Mouse (Mus musculus): ENCODE measurements around the gene 2410131K14Rik. TPM values are rescaled to one million over a fixed set of nuclear protein-coding genes. Genes with fewer than 3 reads are reported as not detected.

The 2410131K14Rik gene
- polyA plus RNA-seq, 1 experiment from 2014 or later, result 5.7 TPM

DNA sequence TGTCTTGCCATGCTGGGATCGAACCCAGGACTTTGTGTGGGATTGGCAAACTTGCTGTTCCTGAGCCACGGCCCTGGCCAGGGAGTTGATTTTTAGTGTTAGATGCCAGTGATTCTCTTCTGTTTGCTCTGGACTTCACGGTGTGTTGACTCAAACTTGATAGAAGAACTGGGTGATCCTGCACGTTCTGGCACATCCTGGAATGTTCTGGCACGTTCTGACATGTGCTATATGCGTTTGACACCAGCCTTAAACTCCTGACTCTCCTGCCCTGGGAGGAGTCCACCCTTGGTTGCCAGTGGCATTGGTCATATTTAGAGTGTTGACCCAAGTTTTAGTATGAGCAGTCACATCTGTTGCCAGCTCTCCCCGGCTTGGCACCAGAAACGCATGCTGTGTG lies 17.4 kb downstream of the 2410131K14Rik start:
- Histone ChIP-seq H3K9me3 (ENCODE audit: control insufficient read depth, low read length) (no peaks in the 10 kb centered on the region), H3K27ac (replicated peaks in 1 of 2; ENCODE audit: control insufficient read depth in 1 of 2, insufficient read depth in 1 of 2, low read depth in 2 of 2, low read length in 2 of 2) (no peak overlapping the region), H3K9ac (ENCODE audit: low read length) (no peak overlapping the region), H3K4me1 (ENCODE audit: control insufficient read depth in 2 of 2, insufficient read depth in 2 of 2, low read length in 2 of 2) (peaks cover 0 to 9% of the 10 kb centered on the region in 2 experiments; a peak in 3 of 4 replicates), H3K36me3 (ENCODE audit: control insufficient read depth, insufficient read depth, low read length) (peaks cover 57% of the 10 kb centered on the region), H3K27me3 (ENCODE audit: control insufficient read depth, insufficient read depth, low read length) (no peaks in the 10 kb centered on the region; the same call in 1 of the 2 replicates), H3K4me3 (ENCODE audit: control insufficient read depth in 1 of 2, insufficient read depth in 1 of 2, low read depth in 1 of 2, low read length in 2 of 2) (no peak overlapping the region), H3K4me2 (ENCODE audit: low read length) (no peak overlapping the region)
- no peak for ATAC-seq (ENCODE audit: insufficient number of reproducible peaks, insufficient read depth, low FRiP score, low read depth)
- WGBS, result 88% methylated on average over 8 of the region's 8 CpGs

DNA sequence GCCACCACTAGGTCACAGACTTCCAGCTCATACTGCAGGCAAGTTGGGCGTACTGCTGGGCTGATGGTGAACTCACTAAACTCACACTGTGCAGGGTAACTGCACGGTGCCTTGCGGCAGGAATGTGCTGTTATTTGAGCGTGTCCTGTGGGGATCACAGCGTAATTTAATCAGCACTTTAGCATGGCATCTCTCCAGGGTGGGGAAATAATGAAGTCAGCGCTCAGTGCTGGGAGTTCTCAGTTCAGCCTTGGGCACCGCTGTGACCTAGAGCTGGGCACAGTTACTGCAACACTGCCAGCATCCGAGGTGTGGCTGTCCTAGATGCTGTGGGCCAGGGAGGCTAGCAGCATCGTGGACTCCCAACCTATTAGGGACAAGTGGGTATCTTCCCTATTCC lies 19.3 kb downstream of the 2410131K14Rik start:
- H3K4me1 ChIP-seq (ENCODE audit: control insufficient read depth in 2 of 2, insufficient read depth in 2 of 2, low read length in 2 of 2), result peaks cover 2 to 8% of the 10 kb centered on the region in 2 experiments; a peak in 3 of 4 replicates
- no peak overlapping the region for H3K4me2 ChIP-seq (ENCODE audit: low read length)
- H3K36me3 ChIP-seq (ENCODE audit: control insufficient read depth, insufficient read depth, low read length), result peaks cover 40% of the 10 kb centered on the region
- no peaks in the 10 kb centered on the region for H3K9me3 ChIP-seq (ENCODE audit: control insufficient read depth, low read length)
- no peak overlapping the region for H3K4me3 ChIP-seq (ENCODE audit: control insufficient read depth in 1 of 2, insufficient read depth in 1 of 2, low read depth in 1 of 2, low read length in 2 of 2)
- ATAC-seq (ENCODE audit: insufficient number of reproducible peaks, insufficient read depth, low FRiP score, low read depth), result no peak
- WGBS, result 71% methylated on average over 9 of the region's 9 CpGs
- no peak overlapping the region for H3K27ac ChIP-seq (replicated peaks in 1 of 2; ENCODE audit: control insufficient read depth in 1 of 2, insufficient read depth in 1 of 2, low read depth in 2 of 2, low read length in 2 of 2)
- no peak overlapping the region for H3K9ac ChIP-seq (ENCODE audit: low read length)
- peaks cover 7% of the 10 kb centered on the region; the same call in 1 of the 2 replicates for H3K27me3 ChIP-seq (ENCODE audit: control insufficient read depth, insufficient read depth, low read length)

- Histone ChIP-seq H3K27me3 (ENCODE audit: control insufficient read depth, insufficient read depth, low read length) (peaks cover 17% of the 10 kb centered on the region), H3K9me3 (ENCODE audit: control insufficient read depth, low read length) (no peaks in the 10 kb centered on the region), H3K4me2 (ENCODE audit: low read length) (no peak overlapping the region), H3K9ac (ENCODE audit: low read length) (no peak overlapping the region), H3K27ac (replicated peaks in 1 of 2; ENCODE audit: control insufficient read depth in 1 of 2, insufficient read depth in 1 of 2, low read depth in 2 of 2, low read length in 2 of 2) (no peak overlapping the region), H3K36me3 (ENCODE audit: control insufficient read depth, insufficient read depth, low read length) (peaks cover 29% of the 10 kb centered on the region), H3K4me3 (ENCODE audit: control insufficient read depth in 1 of 2, insufficient read depth in 1 of 2, low read depth in 1 of 2, low read length in 2 of 2) (no peak overlapping the region), H3K4me1 (ENCODE audit: control insufficient read depth in 2 of 2, insufficient read depth in 2 of 2, low read length in 2 of 2) (peaks cover 0 to 2% of the 10 kb centered on the region in 2 experiments; a peak in 1 of 4 replicates)
- 78% methylated on average over 5 of the region's 5 CpGs for WGBS
- ATAC-seq (ENCODE audit: insufficient number of reproducible peaks, insufficient read depth, low FRiP score, low read depth), result no peak
Measured at GRCm38 (mm10) chr5:118265366-118265765, 20.3 kb downstream of the 2410131K14Rik start.

- whole genome bisulfite sequencing, result 43% methylated on average over 8 of the region's 8 CpGs
- no peak overlapping the region for H3K9ac ChIP-seq (ENCODE audit: low read length)
- H3K4me3 ChIP-seq (ENCODE audit: control insufficient read depth in 1 of 2, insufficient read depth in 1 of 2, low read depth in 1 of 2, low read length in 2 of 2), result no peak overlapping the region
Measured at GRCm38 (mm10) chr5:118266309-118266708, 21.3 kb downstream of the 2410131K14Rik start.

DNA sequence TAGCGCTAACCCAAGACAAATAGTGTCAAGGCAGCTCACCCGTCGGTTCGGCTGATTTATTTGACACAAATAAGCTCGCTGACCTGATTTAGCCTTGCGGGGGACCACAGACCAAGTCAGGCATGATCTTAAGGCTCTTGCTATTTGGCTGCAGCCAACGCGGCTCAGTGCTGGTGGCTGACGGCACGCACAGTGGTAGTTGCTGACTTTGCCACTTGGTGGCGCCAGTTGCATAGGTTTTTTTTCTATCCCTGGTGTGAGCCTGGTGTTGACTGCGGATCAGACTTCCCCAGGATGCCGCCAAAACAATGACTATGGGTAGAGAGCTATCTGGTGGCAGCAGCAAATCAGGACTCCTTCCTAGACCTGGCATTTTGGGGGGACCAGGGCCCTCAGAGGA lies 24.0 kb downstream of the 2410131K14Rik start:
- peak; percentile 49 for ATAC-seq (ENCODE audit: insufficient number of reproducible peaks, insufficient read depth, low FRiP score, low read depth)
- peaks cover 4 to 7% of the 10 kb centered on the region in 2 experiments; a peak in 3 of 4 replicates for H3K4me1 ChIP-seq (ENCODE audit: control insufficient read depth in 2 of 2, insufficient read depth in 2 of 2, low read length in 2 of 2)
- H3K9me3 ChIP-seq (ENCODE audit: control insufficient read depth, low read length), result no peaks in the 10 kb centered on the region
- H3K4me2 ChIP-seq (ENCODE audit: low read length), result peak overlapping the region; percentile 31; the same call in 1 of the 2 replicates
- H3K4me3 ChIP-seq (ENCODE audit: control insufficient read depth in 1 of 2, insufficient read depth in 1 of 2, low read depth in 1 of 2, low read length in 2 of 2), result no peak overlapping the region
- H3K9ac ChIP-seq (ENCODE audit: low read length), result no peak overlapping the region
- H3K27ac ChIP-seq (replicated peaks in 1 of 2; ENCODE audit: control insufficient read depth in 1 of 2, insufficient read depth in 1 of 2, low read depth in 2 of 2, low read length in 2 of 2), result no peak overlapping the region
- H3K27me3 ChIP-seq (ENCODE audit: control insufficient read depth, insufficient read depth, low read length), result peaks cover 53% of the 10 kb centered on the region
- no peaks in the 10 kb centered on the region for H3K36me3 ChIP-seq (ENCODE audit: control insufficient read depth, insufficient read depth, low read length)
- 3% methylated on average over 13 of the region's 13 CpGs for WGBS

More at GRCm38 (mm10) chr5:118266309-118266708, 21.3 kb downstream of the 2410131K14Rik start:
- Histone ChIP-seq H3K36me3 (ENCODE audit: control insufficient read depth, insufficient read depth, low read length) (peaks cover 20% of the 10 kb centered on the region), H3K27ac (replicated peaks in 1 of 2; ENCODE audit: control insufficient read depth in 1 of 2, insufficient read depth in 1 of 2, low read depth in 2 of 2, low read length in 2 of 2) (no peak overlapping the region), H3K4me2 (ENCODE audit: low read length) (no peak overlapping the region), H3K9me3 (ENCODE audit: control insufficient read depth, low read length) (no peaks in the 10 kb centered on the region), H3K27me3 (ENCODE audit: control insufficient read depth, insufficient read depth, low read length) (peaks cover 27% of the 10 kb centered on the region), H3K4me1 (ENCODE audit: control insufficient read depth in 2 of 2, insufficient read depth in 2 of 2, low read length in 2 of 2) (peaks cover 0 to 2% of the 10 kb centered on the region in 2 experiments; a peak in 1 of 4 replicates)
- no peak for ATAC-seq (ENCODE audit: insufficient number of reproducible peaks, insufficient read depth, low FRiP score, low read depth)

- peaks cover 19 to 21% of the 10 kb centered on the region in 2 experiments for H3K4me1 ChIP-seq (ENCODE audit: control insufficient read depth in 2 of 2, insufficient read depth in 2 of 2, low read length in 2 of 2)
- ATAC-seq (ENCODE audit: insufficient number of reproducible peaks, insufficient read depth, low FRiP score, low read depth), result no peak
- H3K27ac ChIP-seq (replicated peaks in 1 of 2; ENCODE audit: control insufficient read depth in 1 of 2, insufficient read depth in 1 of 2, low read depth in 2 of 2, low read length in 2 of 2), result no peak overlapping the region
- H3K4me2 ChIP-seq (ENCODE audit: low read length), result no peak overlapping the region
- H3K27me3 ChIP-seq (ENCODE audit: control insufficient read depth, insufficient read depth, low read length), result peaks cover 71% of the 10 kb centered on the region
- H3K9ac ChIP-seq (ENCODE audit: low read length), result no peak overlapping the region
- H3K4me3 ChIP-seq (ENCODE audit: control insufficient read depth in 1 of 2, insufficient read depth in 1 of 2, low read depth in 1 of 2, low read length in 2 of 2), result no peak overlapping the region
- no peaks in the 10 kb centered on the region for H3K9me3 ChIP-seq (ENCODE audit: control insufficient read depth, low read length)
- H3K36me3 ChIP-seq (ENCODE audit: control insufficient read depth, insufficient read depth, low read length), result no peaks in the 10 kb centered on the region
- WGBS, result 64% methylated on average over 10 of the region's 10 CpGs
Measured at GRCm38 (mm10) chr5:118271449-118272110, 26.6 kb downstream of the 2410131K14Rik start.

- H3K9me3 ChIP-seq (ENCODE audit: control insufficient read depth, low read length), result no peaks in the 10 kb centered on the region
- H3K27ac ChIP-seq (replicated peaks in 1 of 2; ENCODE audit: control insufficient read depth in 1 of 2, insufficient read depth in 1 of 2, low read depth in 2 of 2, low read length in 2 of 2), result no peak overlapping the region
- peaks cover 84% of the 10 kb centered on the region for H3K27me3 ChIP-seq (ENCODE audit: control insufficient read depth, insufficient read depth, low read length)
- H3K36me3 ChIP-seq (ENCODE audit: control insufficient read depth, insufficient read depth, low read length), result no peaks in the 10 kb centered on the region
- WGBS, result 77% methylated on average over 7 of the region's 7 CpGs
- H3K4me2 ChIP-seq (ENCODE audit: low read length), result no peak overlapping the region
- ATAC-seq (ENCODE audit: insufficient number of reproducible peaks, insufficient read depth, low FRiP score, low read depth), result no peak
- H3K9ac ChIP-seq (ENCODE audit: low read length), result no peak overlapping the region
- H3K4me3 ChIP-seq (ENCODE audit: control insufficient read depth in 1 of 2, insufficient read depth in 1 of 2, low read depth in 1 of 2, low read length in 2 of 2), result no peak overlapping the region
- H3K4me1 ChIP-seq (ENCODE audit: control insufficient read depth in 2 of 2, insufficient read depth in 2 of 2, low read length in 2 of 2), result peaks cover 21 to 24% of the 10 kb centered on the region in 2 experiments
Measured at GRCm38 (mm10) chr5:118273446-118273845, 28.4 kb downstream of the 2410131K14Rik start.
